Mouse (Mus musculus): ENCODE results near the gene Adora2a.
"Not testable (repeated sequence)": the region's sequence is repeated elsewhere in the genome, so short reads cannot be mapped to it uniquely, and the experiment has no call there.

The Adora2a gene

GRCm38 (mm10) chr10:75345265-75345664 is 28.6 kb downstream of the Adora2a start:
- no peak for DNase-seq (ENCODE audit: low spot score)

DNA sequence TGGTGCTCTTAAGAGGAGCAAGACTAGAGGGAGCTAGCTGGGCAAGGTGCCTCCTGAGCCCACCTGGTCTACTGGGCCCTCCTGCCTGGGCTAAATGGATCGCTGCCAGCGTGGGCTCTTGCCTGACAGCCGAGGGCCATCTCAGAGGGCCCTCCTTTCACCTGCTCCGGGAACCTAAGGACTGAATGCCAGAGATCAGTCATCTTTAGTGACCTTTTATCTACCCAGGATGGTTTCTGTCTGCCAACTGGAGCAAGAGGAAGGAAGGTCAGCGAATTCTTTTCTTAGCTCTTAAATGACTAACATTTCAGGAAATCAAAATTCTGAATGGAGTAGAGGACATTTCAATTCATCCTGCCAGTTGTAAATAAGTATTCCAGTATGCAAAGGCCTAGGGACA is 33.9 kb downstream of the Adora2a start:
- DNase-seq (ENCODE audit: low spot score) = no peak

- no peak for DNase-seq (ENCODE audit: low spot score)
Observed at GRCm38 (mm10) chr10:75352541-75352940, 35.9 kb downstream of the Adora2a start.

- not testable (repeated sequence) for DNase-seq (ENCODE audit: low spot score)
Observed at GRCm38 (mm10) chr10:75353838-75354241, 37.2 kb downstream of the Adora2a start.

DNA sequence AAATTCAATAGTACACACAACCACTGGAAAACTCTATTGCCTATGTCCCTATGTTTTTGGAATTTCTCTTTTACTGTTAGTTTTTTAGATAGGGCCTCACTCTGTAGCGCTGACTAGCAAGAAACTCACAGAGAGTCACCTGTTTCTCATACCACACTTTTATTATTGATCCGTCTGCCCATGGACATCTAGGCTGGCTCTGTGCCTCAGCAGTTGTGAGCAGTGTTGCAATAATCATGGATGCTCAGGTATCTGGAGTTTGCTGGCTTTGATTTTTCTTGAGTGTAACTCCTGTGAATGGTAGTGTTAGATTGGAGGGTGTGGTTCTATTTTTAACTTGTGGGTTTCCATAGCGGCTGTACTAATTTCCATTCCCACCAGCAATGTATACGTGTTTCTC is 38.7 kb downstream of the Adora2a start:
- DNase-seq (ENCODE audit: low spot score) = no peak

GRCm38 (mm10) chr10:75364214-75364690 is 47.6 kb downstream of the Adora2a start:
- peak; percentile 54 for DNase-seq (ENCODE audit: low spot score)

DNA sequence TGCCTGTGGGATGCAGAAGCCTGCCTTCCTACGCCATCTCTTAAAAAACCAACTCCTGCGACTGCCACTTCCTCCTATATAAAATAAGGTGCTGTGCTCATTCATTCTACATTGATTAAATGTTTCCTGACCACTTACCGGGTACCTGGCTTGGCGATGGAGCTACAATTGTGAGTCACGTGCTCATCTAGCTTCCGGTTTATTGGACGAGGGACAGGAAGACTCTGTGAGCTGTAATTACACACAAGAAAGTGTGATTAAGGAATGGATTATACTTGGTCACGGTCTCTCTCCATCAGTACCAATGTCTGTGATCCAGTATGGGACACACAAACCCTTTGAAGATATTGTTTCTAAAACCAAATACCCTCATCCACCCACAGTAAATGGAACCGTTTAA is 48.1 kb downstream of the Adora2a start:
- DNase-seq (ENCODE audit: low spot score) = peak; percentile 13

DNA sequence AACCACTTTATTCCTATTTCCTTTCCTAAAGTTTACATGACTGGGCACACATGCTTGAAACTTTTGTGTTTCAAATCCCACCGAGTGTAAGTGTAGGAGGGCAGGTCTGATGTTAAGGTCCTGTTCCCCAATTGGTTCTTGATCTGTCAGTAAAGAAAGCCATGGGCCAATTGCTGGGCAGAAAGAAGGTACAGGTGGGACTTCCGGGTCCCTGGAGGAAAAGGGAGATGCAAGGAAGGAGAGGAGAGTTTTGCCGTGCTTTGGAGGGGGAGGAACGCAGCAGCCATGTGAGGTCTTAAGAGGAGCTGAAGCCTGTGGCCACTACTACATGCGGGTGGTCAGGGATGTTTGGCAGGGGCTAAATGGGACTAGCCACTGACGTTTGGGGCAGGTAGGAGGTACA is 48.6 kb downstream of the Adora2a start:
- peak; percentile 61 for DNase-seq (ENCODE audit: low spot score)

GRCm38 (mm10) chr10:75373655-75374351 is 57.1 kb downstream of the Adora2a start:
- DNase-seq (ENCODE audit: low spot score) = not testable (repeated sequence)

DNA sequence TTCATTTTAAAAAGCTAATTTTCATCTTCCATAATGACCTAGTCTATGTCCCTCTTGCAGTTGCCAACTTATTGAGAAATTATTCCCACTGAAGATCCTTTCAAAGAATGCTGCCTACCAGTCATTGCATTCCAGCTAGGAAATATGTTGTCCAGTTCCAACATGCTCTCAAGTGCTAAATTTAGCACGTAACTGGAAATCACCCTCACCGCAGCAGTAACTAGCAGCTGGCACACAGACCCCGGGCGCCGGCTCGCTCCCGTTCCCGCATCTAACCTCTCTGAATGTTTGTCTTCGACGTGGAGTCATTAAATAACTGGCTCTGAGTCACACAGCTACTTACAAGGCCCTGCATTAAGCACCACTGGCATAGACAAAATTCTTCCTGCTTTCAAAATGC is 62.0 kb downstream of the Adora2a start:
- no peak for DNase-seq (ENCODE audit: low spot score)
